Mouse (Mus musculus) embryonic facial prominence, embryonic 11.5 days (tissue): ENCODE data around the gene Ap2b1. TPM values are rescaled to one million over a fixed set of nuclear protein-coding genes. Genes with fewer than 3 reads are reported as not detected.

Experiments used
- ATAC-seq: fragments of 200-750 bp; cut with Nextera tagmentation; replicated peaks from 2 replicates; pipeline ENCODE4 v1.8.0; 2017; ENCODE audit warnings: low read depth; ENCODE audit not compliant: insufficient number of reproducible peaks, low FRiP score, low TSS enrichment
- DNase-seq: peaks from one replicate; pipeline ENCODE4 v3.0.0-alpha.2; 2015; ENCODE audit warnings: low spot score
- H3K27ac ChIP-seq: fragments of 300-500 bp; sonication (generic); replicated peaks from 2 replicates; pipeline ENCODE4 v1.5.1; 2014; ENCODE audit warnings: mild to moderate bottlenecking, low read depth, low read length, control low read depth
- H3K27me3 ChIP-seq: fragments of 300-500 bp; sonication (generic); 2 replicates; pipeline ENCODE4 v1.6.1; 2014; ENCODE audit warnings: mild to moderate bottlenecking, low read length, moderate library complexity, mixed read lengths; ENCODE audit not compliant: control insufficient read depth, insufficient read depth
- H3K36me3 ChIP-seq: fragments of 300-500 bp; sonication (generic); replicated peaks from 2 replicates; pipeline ENCODE4 v1.6.1; 2014; ENCODE audit warnings: low read depth, mild to moderate bottlenecking, low read length, moderate library complexity, mixed read lengths; ENCODE audit not compliant: control insufficient read depth, insufficient read depth
- H3K4me1 ChIP-seq: fragments of 300-500 bp; sonication (generic); 2 replicates; pipeline ENCODE4 v1.6.1; 2014; ENCODE audit warnings: low read length, mixed read lengths; ENCODE audit not compliant: control insufficient read depth, insufficient read depth
- H3K4me2 ChIP-seq: fragments of 300-500 bp; sonication (generic); 2 replicates; pipeline ENCODE4 v1.6.1; 2014; ENCODE audit warnings: low read depth, mild to moderate bottlenecking, control low read depth, low read length, moderate library complexity
- H3K4me3 ChIP-seq: fragments of 300-500 bp; sonication (generic); 2 replicates; pipeline ENCODE4 v1.5.1; 2014; ENCODE audit warnings: low read depth, low read length, control low read depth
- H3K9ac ChIP-seq: fragments of 300-500 bp; sonication (generic); replicated peaks from 2 replicates; pipeline ENCODE4 v1.6.1; 2014; ENCODE audit warnings: mild to moderate bottlenecking, control low read depth, low read length
- H3K9me3 ChIP-seq: fragments of 300-500 bp; sonication (generic); replicated peaks from 2 replicates; pipeline ENCODE4 v1.6.1; 2016; ENCODE audit warnings: mild to moderate bottlenecking, low read length, inconsistent platforms, mixed read lengths; ENCODE audit not compliant: control insufficient read depth
- WGBS: fragments of 180-500 bp; shearing (Covaris S2); extraction: QIAGEN DNeasy Blood & Tissue Kit; methylation state at CpG from one replicate; pipeline ENCODE4 v1.1.7; 2014; 5-methylcytosine and 5-hydroxymethylcytosine counted together
- polyA plus RNA-seq: library from polyadenylated mRNA; unstranded; fragments of >200 nt; fragmentation: Nextera tagmentation; extraction: Ambion mirVana; gene quantifications from 2 replicates; pipeline ENCODE4 v1.2.1, GENCODE M21; 2014

Gene Ap2b1
- polyA plus RNA-seq, 1 experiment from 2014 or later = 93.5 TPM

- H3K27ac ChIP-seq = no peak overlapping the region
- no peak overlapping the region for H3K4me2 ChIP-seq
- H3K9me3 ChIP-seq = no peaks in the 10 kb centered on the region
- no peak for DNase-seq
- no peak overlapping the region for H3K9ac ChIP-seq
- H3K36me3 ChIP-seq = peaks cover 5% of the 10 kb centered on the region
- H3K4me1 ChIP-seq = peaks cover 5% of the 10 kb centered on the region; the same call in 1 of the 2 replicates
- ATAC-seq = no peak
- H3K4me3 ChIP-seq = no peak overlapping the region
- 31% methylated on average over 8 of the region's 8 CpGs for WGBS
- H3K27me3 ChIP-seq = no peaks in the 10 kb centered on the region
Observed at GRCm38 (mm10) chr11:83408242-83408641, 109.4 kb downstream of the Ap2b1 start.

DNA sequence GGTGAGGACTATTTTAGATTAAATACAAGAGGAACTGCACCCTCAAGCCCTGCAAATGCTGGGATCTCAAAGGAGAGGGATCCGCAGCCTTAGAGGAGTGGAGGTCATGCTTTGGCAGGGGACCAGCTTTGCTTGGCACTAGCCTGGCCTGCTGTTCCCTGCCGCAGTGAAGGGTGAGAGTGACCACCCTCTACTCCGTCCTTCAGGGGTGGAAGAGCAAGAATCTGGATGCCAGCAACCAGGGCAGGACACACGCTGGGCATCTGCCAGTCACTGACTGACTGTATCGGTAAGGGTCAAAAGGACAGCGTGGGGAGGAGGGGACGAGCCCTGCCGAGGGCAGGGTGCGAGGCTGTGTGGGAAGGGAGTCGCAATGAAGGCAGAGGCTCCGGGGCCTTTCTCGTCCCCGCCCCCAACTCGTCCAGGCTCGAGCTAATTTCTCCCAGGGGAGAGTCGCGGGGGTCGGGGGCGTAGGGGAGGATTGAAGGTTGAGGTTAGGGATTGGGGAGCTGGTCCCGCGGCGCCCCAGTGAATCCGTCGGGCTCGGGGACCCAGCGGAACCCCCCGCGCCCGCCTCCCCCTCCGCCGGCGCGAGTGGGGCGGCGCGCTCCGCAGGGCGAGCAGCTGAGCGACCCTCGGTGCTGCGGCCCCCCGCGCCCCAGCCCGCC lies 110.4 kb downstream of the Ap2b1 start, which contains the start of gene Rasl10b:
Gene Rasl10b, plus strand, starts transcription at position 51 of the 668 bp plus-strand sequence.
- Histone ChIP-seq H3K27ac (no peak within 1 kb of the TSS), H3K36me3 (no peaks in the 10 kb centered on the region), H3K4me1 (peaks cover 5% of the 10 kb centered on the region; the same call in 1 of the 2 replicates), H3K9ac (peak within 1 kb of the TSS; percentile 71), H3K27me3 (no peaks in the 10 kb centered on the region), H3K4me2 (peak within 1 kb of the TSS; percentile 95), H3K4me3 (peak within 1 kb of the TSS; percentile 72), H3K9me3 (no peaks in the 10 kb centered on the region)
- ATAC-seq (peak; percentile 77), DNase-seq (peak; percentile 63)
- whole genome bisulfite sequencing = 2% methylated on average over 27 of the region's 44 CpGs

GRCm38 (mm10) chr11:83409792-83410291 lies 111.0 kb downstream of the Ap2b1 start:
- peak; percentile 40 for ATAC-seq

DNA sequence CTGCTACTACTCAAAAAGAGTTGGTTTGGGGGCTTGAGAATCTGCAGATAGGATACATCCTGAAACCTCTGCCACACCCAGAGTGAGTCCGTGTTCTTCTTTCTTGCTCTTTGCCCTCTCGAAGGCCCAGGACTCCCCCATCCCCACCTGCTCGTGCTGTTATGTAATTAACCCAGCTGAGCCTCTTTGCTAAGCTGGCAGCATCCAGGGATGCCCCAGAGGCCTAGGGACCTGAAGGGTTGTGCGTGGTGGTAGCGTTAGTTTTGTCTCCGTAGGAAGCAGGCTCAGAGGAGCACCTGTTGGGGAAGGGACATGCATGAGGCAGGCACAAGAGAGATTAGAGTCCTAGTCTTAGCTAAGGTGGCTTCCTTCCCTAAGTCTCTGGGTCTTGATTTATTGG lies 111.7 kb downstream of the Ap2b1 start:
- Histone ChIP-seq H3K4me2 (peak overlapping the region; percentile 95), H3K36me3 (no peaks in the 10 kb centered on the region), H3K9me3 (no peaks in the 10 kb centered on the region), H3K4me1 (peaks cover 5% of the 10 kb centered on the region; the same call in 1 of the 2 replicates), H3K4me3 (no peak overlapping the region; the same call in 1 of the 2 replicates), H3K9ac (no peak overlapping the region), H3K27ac (no peak overlapping the region), H3K27me3 (no peaks in the 10 kb centered on the region)
- 34% methylated on average over 6 of the region's 6 CpGs for WGBS
- DNase-seq (no peak), ATAC-seq (no peak)

More at GRCm38 (mm10) chr11:83409792-83410291, 111.0 kb downstream of the Ap2b1 start:
- Histone ChIP-seq H3K36me3 (no peaks in the 10 kb centered on the region), H3K27ac (no peak overlapping the region), H3K4me1 (peaks cover 5% of the 10 kb centered on the region; the same call in 1 of the 2 replicates), H3K27me3 (no peaks in the 10 kb centered on the region), H3K4me2 (peak overlapping the region; percentile 95), H3K9me3 (no peaks in the 10 kb centered on the region), H3K4me3 (peak overlapping the region; percentile 72), H3K9ac (peak overlapping the region; percentile 71)
- under 1% methylated on average over 35 of the region's 40 CpGs for WGBS
- DNase-seq = peak; percentile 30

- DNase-seq (peak; percentile 86), ATAC-seq (no peak)
- no peak overlapping the region for H3K27ac ChIP-seq
- peaks cover 3% of the 10 kb centered on the region; the same call in 1 of the 2 replicates for H3K4me1 ChIP-seq
- H3K9ac ChIP-seq = no peak overlapping the region
- H3K27me3 ChIP-seq = peaks cover 23% of the 10 kb centered on the region
- no peak overlapping the region for H3K4me3 ChIP-seq
- no peaks in the 10 kb centered on the region for H3K9me3 ChIP-seq
- H3K4me2 ChIP-seq = no peak overlapping the region
- no peaks in the 10 kb centered on the region for H3K36me3 ChIP-seq
- 7% methylated on average over 5 of the region's 5 CpGs for WGBS
Observed at GRCm38 (mm10) chr11:83417080-83417479, 118.3 kb downstream of the Ap2b1 start.

- H3K4me3 ChIP-seq = no peak overlapping the region
- H3K27ac ChIP-seq = no peak overlapping the region
- H3K9me3 ChIP-seq = no peaks in the 10 kb centered on the region
- no peak for DNase-seq
- ATAC-seq = no peak
- H3K4me1 ChIP-seq = peaks cover 3% of the 10 kb centered on the region; the same call in 1 of the 2 replicates
- peaks cover 23% of the 10 kb centered on the region for H3K27me3 ChIP-seq
- no peak overlapping the region for H3K4me2 ChIP-seq
- 82% methylated on average over 7 of the region's 7 CpGs for WGBS
- no peak overlapping the region for H3K9ac ChIP-seq
- no peaks in the 10 kb centered on the region for H3K36me3 ChIP-seq
Observed at GRCm38 (mm10) chr11:83417708-83418107, 118.9 kb downstream of the Ap2b1 start.

DNA sequence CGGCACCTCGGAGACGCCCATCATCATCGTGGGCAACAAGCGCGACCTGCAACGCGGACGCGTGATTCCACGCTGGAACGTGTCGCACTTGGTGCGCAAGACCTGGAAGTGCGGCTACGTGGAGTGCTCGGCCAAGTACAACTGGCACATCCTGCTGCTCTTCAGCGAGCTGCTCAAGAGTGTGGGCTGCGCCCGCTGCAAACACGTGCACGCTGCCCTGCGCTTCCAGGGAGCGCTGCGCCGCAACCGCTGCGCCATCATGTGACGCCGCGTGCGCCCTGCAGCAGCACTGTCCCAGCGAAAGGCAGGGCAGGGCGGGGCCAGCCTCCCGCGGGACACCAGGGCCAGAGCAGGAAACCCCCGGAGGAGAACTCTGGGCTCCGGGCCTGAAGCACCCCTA lies 119.7 kb downstream of the Ap2b1 start:
- Histone ChIP-seq H3K9me3 (no peaks in the 10 kb centered on the region), H3K4me2 (peak overlapping the region; percentile 19), H3K9ac (no peak overlapping the region), H3K27me3 (peaks cover 23% of the 10 kb centered on the region), H3K36me3 (no peaks in the 10 kb centered on the region), H3K4me1 (peaks cover 3% of the 10 kb centered on the region; the same call in 1 of the 2 replicates), H3K4me3 (no peak overlapping the region; the same call in 1 of the 2 replicates), H3K27ac (no peak overlapping the region)
- DNase-seq (peak; percentile 37), ATAC-seq (no peak)
- 6% methylated on average over 38 of the region's 38 CpGs for WGBS

DNA sequence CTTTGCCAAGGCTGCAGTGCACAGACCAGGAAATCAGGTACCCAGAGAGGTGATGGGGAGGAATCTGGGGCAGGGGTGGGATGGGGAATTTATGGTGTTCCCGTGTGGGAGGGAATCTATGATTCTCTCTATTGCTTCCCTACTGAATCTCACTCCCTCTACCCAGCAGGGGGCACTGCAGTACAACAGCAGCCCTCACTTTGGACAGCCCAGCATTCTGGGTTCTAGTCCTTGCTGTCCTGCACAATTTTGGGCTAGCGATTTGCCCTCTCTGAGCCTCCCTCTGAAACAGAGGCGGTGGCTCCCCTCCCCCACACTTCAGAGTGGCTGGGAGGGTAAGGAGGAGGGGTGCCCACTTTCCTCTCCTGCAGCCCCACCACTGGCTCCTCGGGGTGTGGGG lies 121.5 kb downstream of the Ap2b1 start:
- H3K27me3 ChIP-seq = peaks cover 23% of the 10 kb centered on the region

More for the DNA sequence above, 121.5 kb downstream of the Ap2b1 start:
- Histone ChIP-seq H3K4me1 (peaks cover 3% of the 10 kb centered on the region; the same call in 1 of the 2 replicates), H3K4me2 (no peak overlapping the region), H3K9ac (no peak overlapping the region), H3K36me3 (no peaks in the 10 kb centered on the region), H3K4me3 (no peak overlapping the region), H3K9me3 (no peaks in the 10 kb centered on the region), H3K27ac (no peak overlapping the region)
- ATAC-seq (no peak), DNase-seq (peak; percentile 33)
- 31% methylated on average over 4 of the region's 4 CpGs for WGBS
